Mouse (Mus musculus): ENCODE results near the gene Necab3. TPM values are rescaled to one million over a fixed set of nuclear protein-coding genes. Genes with fewer than 3 reads are reported as not detected.

Gene Necab3
- total RNA-seq, 2 experiments from 2014 or later, result 0.33 to 0.36 TPM

GRCm38 (mm10) chr2:154549886-154550189 lies 8.9 kb downstream of the Necab3 start:
- intact Hi-C loops (cut with DNase I), result loop anchor here (5.0 kb wide), 1 partner anchor 62 kb away; the partner anchor contains the start of genes 4930519P11Rik and Zfp341
- peak; percentile 17; the same call in 1 of the 2 replicates for TF ChIP-seq CTCF (IDR thresholded peaks at IDR 0.05)
- no peak overlapping the region for H3K27ac ChIP-seq
- DNase-seq, result no peak
- H3K4me3 ChIP-seq, result peak overlapping the region; percentile 70

- DNase-seq, result peak; percentile 81
- TF ChIP-seq CTCF (IDR thresholded peaks at IDR 0.05), result no peak
- peak overlapping the region; percentile 70 for H3K4me3 ChIP-seq
- no peak overlapping the region; the same call in 1 of the 2 replicates for H3K27ac ChIP-seq
- intact Hi-C loops (cut with DNase I), result no loop called here
Observed at GRCm38 (mm10) chr2:154549127-154549885, 9.4 kb downstream of the Necab3 start.

- no peak overlapping the region for H3K4me3 ChIP-seq
- intact Hi-C loops (cut with DNase I), result no loop called here
- peak; percentile 44 for DNase-seq
Observed at GRCm38 (mm10) chr2:154548688-154549087, 10.0 kb downstream of the Necab3 start.

GRCm38 (mm10) chr2:154546711-154547110 lies 12.0 kb downstream of the Necab3 start, which contains the start of gene 1700003F12Rik:
Gene 1700003F12Rik, plus strand, starts transcription at chr2:154547085.
- Histone ChIP-seq H3K4me3 (no peak within 1 kb of the TSS), H3K27ac (no peak within 1 kb of the TSS)
- TF ChIP-seq CTCF (IDR thresholded peaks at IDR 0.05), result no peak
- DNase-seq, result no peak
- intact Hi-C loops (cut with DNase I), result no loop called here

More at GRCm38 (mm10) chr2:154548688-154549087, 10.0 kb downstream of the Necab3 start:
- H3K27ac ChIP-seq, result no peak overlapping the region
- no peak for TF ChIP-seq CTCF (IDR thresholded peaks at IDR 0.05)

- peak; percentile 84 for DNase-seq
- peak overlapping the region; percentile 46 for H3K27ac ChIP-seq
- H3K4me3 ChIP-seq, result no peak overlapping the region
- TF ChIP-seq CTCF (IDR thresholded peaks at IDR 0.05), result no peak
- intact Hi-C loops (cut with DNase I), result no loop called here
Observed at GRCm38 (mm10) chr2:154543567-154544347, 14.9 kb downstream of the Necab3 start.

- TF ChIP-seq CTCF (IDR thresholded peaks at IDR 0.05), result peak; percentile 23; the same call in 1 of the 2 replicates
- intact Hi-C loops (cut with DNase I), result no loop called here
- Histone ChIP-seq H3K27ac (no peak overlapping the region), H3K4me3 (no peak overlapping the region)
- DNase-seq, result no peak
Observed at GRCm38 (mm10) chr2:154541630-154542029, 17.1 kb downstream of the Necab3 start.

GRCm38 (mm10) chr2:154539720-154540119 lies 19.0 kb downstream of the Necab3 start:
- TF ChIP-seq CTCF (IDR thresholded peaks at IDR 0.05), result peak; percentile 71
- intact Hi-C loops (cut with DNase I), result loop anchor here (2.0 kb wide), 1 partner anchor 123 kb away; no protein-coding TSS in a partner anchor
- Histone ChIP-seq H3K27ac (no peak overlapping the region), H3K4me3 (no peak overlapping the region)
- peak; percentile 46 for DNase-seq

- no peak for TF ChIP-seq CTCF (IDR thresholded peaks at IDR 0.05)
- intact Hi-C loops (cut with DNase I), result loop anchor here (2.0 kb wide), 1 partner anchor 122 kb away; no protein-coding TSS in a partner anchor
- no peak overlapping the region for H3K4me3 ChIP-seq
- H3K27ac ChIP-seq, result no peak overlapping the region
- DNase-seq, result no peak
Observed at GRCm38 (mm10) chr2:154538710-154539109, 20.0 kb downstream of the Necab3 start.

GRCm38 (mm10) chr2:154538310-154538709 lies 20.4 kb downstream of the Necab3 start:
- no peak for DNase-seq
- no peak overlapping the region for H3K27ac ChIP-seq
- no peak overlapping the region for H3K4me3 ChIP-seq
- intact Hi-C loops (cut with DNase I), result loop anchor here (2.0 kb wide), 1 partner anchor 122 kb away; no protein-coding TSS in a partner anchor
- no peak for TF ChIP-seq CTCF (IDR thresholded peaks at IDR 0.05)

GRCm38 (mm10) chr2:154534704-154535270 lies 23.9 kb downstream of the Necab3 start:
- no peak for TF ChIP-seq CTCF (IDR thresholded peaks at IDR 0.05)
- DNase-seq, result no peak
- H3K27ac ChIP-seq, result no peak overlapping the region
- intact Hi-C loops (cut with DNase I), result no loop called here
- no peak overlapping the region for H3K4me3 ChIP-seq

GRCm38 (mm10) chr2:154532888-154533287 lies 25.8 kb downstream of the Necab3 start:
- intact Hi-C loops (cut with DNase I), result no loop called here
- Histone ChIP-seq H3K27ac (no peak overlapping the region), H3K4me3 (no peak overlapping the region)
- no peak for TF ChIP-seq CTCF (IDR thresholded peaks at IDR 0.05)
- DNase-seq, result no peak

GRCm38 (mm10) chr2:154526531-154526930 lies 32.2 kb downstream of the Necab3 start:
- TF ChIP-seq CTCF (IDR thresholded peaks at IDR 0.05), result no peak
- intact Hi-C loops (cut with DNase I), result no loop called here
- H3K4me3 ChIP-seq, result no peak overlapping the region
- no peak overlapping the region for H3K27ac ChIP-seq
- DNase-seq, result no peak

GRCm38 (mm10) chr2:154525285-154525684 lies 33.4 kb downstream of the Necab3 start:
- H3K27ac ChIP-seq, result no peak overlapping the region
- TF ChIP-seq CTCF (IDR thresholded peaks at IDR 0.05), result no peak
- no peak overlapping the region for H3K4me3 ChIP-seq
- no peak for DNase-seq
- intact Hi-C loops (cut with DNase I), result no loop called here
